Comparison of ENCODE assay signal across 7 mouse cellular contexts in genomic region chr7:116334669-116335038, GRCm38 (mm10). TPM values are rescaled to one million over a fixed set of nuclear protein-coding genes. Genes with fewer than 3 reads are reported as not detected.
DNase-seq lines count a peak whose midpoint lies in the region; ATAC-seq lines count a peak whose summit lies in the region.

No protein-coding gene starts in this region.

- no peaks in the 10 kb centered on the region for H3K9me3 ChIP-seq in megakaryocyte, embryonic 14.5 days
- no peaks in the 10 kb centered on the region for H3K9me3 ChIP-seq in embryonic facial prominence, embryonic 15.5 days (replicated peaks)
- H3K9me3 ChIP-seq in limb, embryonic 12.5 days, result no peaks in the 10 kb centered on the region
- H3K9me3 ChIP-seq in stomach, embryonic 15.5 days, result no peaks in the 10 kb centered on the region

- WGBS in embryonic facial prominence, embryonic 15.5 days, result 10% methylated on average over 8 of the region's 8 CpGs
- WGBS in limb, embryonic 12.5 days, result 21% methylated on average over 8 of the region's 8 CpGs
- 14% methylated on average over 8 of the region's 8 CpGs for WGBS in stomach, embryonic 15.5 days

- H3K36me3 ChIP-seq in megakaryocyte, embryonic 14.5 days (replicated peaks; ENCODE audit: low read length), result peaks cover 36% of the 10 kb centered on the region
- peaks cover 30% of the 10 kb centered on the region for H3K36me3 ChIP-seq in embryonic facial prominence, embryonic 15.5 days
- H3K36me3 ChIP-seq in limb, embryonic 12.5 days, result peaks cover 41% of the 10 kb centered on the region
- H3K36me3 ChIP-seq in stomach, embryonic 15.5 days, result peaks cover 18% of the 10 kb centered on the region

- H3K27me3 ChIP-seq in megakaryocyte, embryonic 14.5 days (replicated peaks), result no peaks in the 10 kb centered on the region
- no peaks in the 10 kb centered on the region for H3K27me3 ChIP-seq in embryonic facial prominence, embryonic 15.5 days
- no peaks in the 10 kb centered on the region for H3K27me3 ChIP-seq in limb, embryonic 12.5 days
- no peaks in the 10 kb centered on the region for H3K27me3 ChIP-seq in stomach, embryonic 15.5 days (replicated peaks)

- peak overlapping the region; percentile 76 for H3K27ac ChIP-seq in embryonic facial prominence, embryonic 15.5 days (replicated peaks)
- H3K27ac ChIP-seq in limb, embryonic 12.5 days, result peak overlapping the region; percentile 84
- peak overlapping the region; percentile 74; the same call in 1 of the 2 replicates for H3K27ac ChIP-seq in stomach, embryonic 15.5 days

- no peak for DNase-seq in ovary, postnatal 36 days (ENCODE audit: low spot score)
- DNase-seq in gastrocnemius, adult 18-20 months (ENCODE audit: low spot score), result no peak

- ATAC-seq in megakaryocyte, adult 5-6 weeks (ENCODE audit: poor library complexity, severe bottlenecking), result no peak
- ATAC-seq in embryonic facial prominence, embryonic 15.5 days (ENCODE audit: insufficient number of reproducible peaks, low FRiP score, low TSS enrichment, low read depth), result no peak
- ATAC-seq in limb, embryonic 12.5 days (ENCODE audit: insufficient number of reproducible peaks, insufficient read depth, low FRiP score, low TSS enrichment, low read depth), result no peak
- no peak for ATAC-seq in stomach, embryonic 15.5 days (ENCODE audit: insufficient read depth, low FRiP score, low read depth)

- H3K4me3 ChIP-seq in megakaryocyte, embryonic 14.5 days (replicated peaks), result peak overlapping the region; percentile 99
- H3K4me3 ChIP-seq in embryonic facial prominence, embryonic 15.5 days (replicated peaks), result peak overlapping the region; percentile 80
- H3K4me3 ChIP-seq in limb, embryonic 12.5 days (replicated peaks), result peak overlapping the region; percentile 84
- H3K4me3 ChIP-seq in stomach, embryonic 15.5 days (replicated peaks), result peak overlapping the region; percentile 74

- peak overlapping the region; percentile 73 for H3K4me2 ChIP-seq in embryonic facial prominence, embryonic 15.5 days (replicated peaks)
- peak overlapping the region; percentile 62 for H3K4me2 ChIP-seq in limb, embryonic 12.5 days
- peak overlapping the region; percentile 63 for H3K4me2 ChIP-seq in stomach, embryonic 15.5 days

- H3K9ac ChIP-seq in embryonic facial prominence, embryonic 15.5 days, result peak overlapping the region; percentile 91
- H3K9ac ChIP-seq in limb, embryonic 12.5 days (replicated peaks), result peak overlapping the region; percentile 92
- peak overlapping the region; percentile 63 for H3K9ac ChIP-seq in stomach, embryonic 15.5 days

- H3K4me1 ChIP-seq in megakaryocyte, embryonic 14.5 days, result peaks cover 31% of the 10 kb centered on the region; the same call in 1 of the 2 replicates
- peaks cover 11% of the 10 kb centered on the region for H3K4me1 ChIP-seq in embryonic facial prominence, embryonic 15.5 days
- peaks cover 8% of the 10 kb centered on the region for H3K4me1 ChIP-seq in limb, embryonic 12.5 days (replicated peaks)
- peaks cover 6% of the 10 kb centered on the region; the same call in 1 of the 2 replicates for H3K4me1 ChIP-seq in stomach, embryonic 15.5 days

RNA-seq across cellular contexts. Expression of gene Rps13, which starts 0.7 kb away (rescaled TPM):
- 2,557 and 3,321 TPM in 2 replicates for polyA plus RNA-seq in megakaryocyte, embryonic 14.5 days (2012; ENCODE audit: insufficient read depth, low replicate concordance)
- total RNA-seq in megakaryocyte, adult 5-6 weeks (2015), result 1,284 and 1,307 TPM in 2 replicates
- 3,022 and 3,027 TPM in 2 replicates for total RNA-seq in megakaryocyte, adult 5-6 weeks (2017)
- polyA plus RNA-seq in embryonic facial prominence, embryonic 15.5 days (2015; fragmentation: Nextera tagmentation; extraction: Ambion mirVana), result 696 and 834 TPM in 2 replicates
- polyA plus RNA-seq in limb, embryonic 12.5 days (2016; fragmentation: Nextera tagmentation; extraction: Ambion mirVana), result 859 and 893 TPM in 2 replicates
- polyA plus RNA-seq in stomach, embryonic 15.5 days (2015; fragmentation: Nextera tagmentation; extraction: Ambion mirVana), result 728 and 831 TPM in 2 replicates
- 100 to 1,000 TPM; 260 to 323 TPM for total RNA-seq in gastrocnemius, adult 18-20 months (2021)

RNA-seq across cellular contexts. Expression of gene Plekha7, which starts 26.5 kb away (rescaled TPM):
- polyA plus RNA-seq in megakaryocyte, embryonic 14.5 days (2012; ENCODE audit: insufficient read depth, low replicate concordance), result 0.87 and 1.3 TPM in 2 replicates
- 0.02 and 0.16 TPM in 2 replicates for total RNA-seq in megakaryocyte, adult 5-6 weeks (2015)
- total RNA-seq in megakaryocyte, adult 5-6 weeks (2017), result 0.18 TPM in 1 of 2 replicates, not detected in the other
- polyA plus RNA-seq in embryonic facial prominence, embryonic 15.5 days (2015; fragmentation: Nextera tagmentation; extraction: Ambion mirVana), result 15.4 and 16.1 TPM in 2 replicates
- 8.6 and 11.4 TPM in 2 replicates for polyA plus RNA-seq in limb, embryonic 12.5 days (2016; fragmentation: Nextera tagmentation; extraction: Ambion mirVana)
- polyA plus RNA-seq in stomach, embryonic 15.5 days (2015; fragmentation: Nextera tagmentation; extraction: Ambion mirVana), result 17.4 and 19.3 TPM in 2 replicates
- total RNA-seq in gastrocnemius, adult 18-20 months (2021), result 1 to 10 TPM in 1 of 2 experiments, under 1 TPM in 1; 0.71 to 1.5 TPM
